ENCODE assay signal across 8 mouse cellular contexts in genomic region chr11:21091428-21092405, GRCm38 (mm10). TPM values are rescaled to one million over a fixed set of nuclear protein-coding genes. Genes with fewer than 3 reads are reported as not detected.
DNase-seq lines count a peak whose midpoint lies in the region; ATAC-seq lines count a peak whose summit lies in the region.

No protein-coding gene starts in this region.

- H3K4me2 ChIP-seq in forebrain, embryonic 15.5 days (replicated peaks), result peak overlapping the region; percentile 67

- peaks cover 20% of the 10 kb centered on the region for H3K4me1 ChIP-seq in forebrain, embryonic 15.5 days

- H3K9ac ChIP-seq in forebrain, embryonic 15.5 days (replicated peaks), result peak overlapping the region; percentile 95

- no peaks in the 10 kb centered on the region for H3K9me3 ChIP-seq in forebrain, embryonic 15.5 days

- intact Hi-C loops in heart, postnatal 25 days (cut with DNase I), result loop anchor here (1.0 to 5.0 kb wide), 6 partner anchors 56 to 349 kb away; partner anchors contain the start of gene Aftph

- H3K27ac ChIP-seq in forebrain, embryonic 15.5 days (replicated peaks), result peak overlapping the region; percentile 100

- peak; percentile 75 for DNase-seq in Muller cell, postnatal 12 days (ENCODE audit: inconsistent ontology term)
- peak; percentile 56 for DNase-seq in cerebellum, adult 11 months
- peak; percentile 53 for DNase-seq in heart, postnatal 25 days (ENCODE audit: low spot score)
- peak; percentile 68 to 69 for DNase-seq in layer of hippocampus, postnatal 14 days (ENCODE audit: low spot score in 2 of 2)
- DNase-seq in lung, postnatal 14 days, result peak; percentile 71
- peak; percentile 69 for DNase-seq in retina, embryonic 14.5 days (ENCODE audit: low spot score)
- peak; percentile 57 for DNase-seq in urinary bladder, postnatal 25 days (ENCODE audit: low spot score)

- H3K4me3 ChIP-seq in forebrain, embryonic 15.5 days, result peak overlapping the region; percentile 86

- under 1% methylated on average over 83 of the region's 99 CpGs for WGBS in forebrain, embryonic 15.5 days

- no peaks in the 10 kb centered on the region for H3K36me3 ChIP-seq in forebrain, embryonic 15.5 days

- no peaks in the 10 kb centered on the region for H3K27me3 ChIP-seq in forebrain, embryonic 15.5 days

- peak; percentile 77 for ATAC-seq in forebrain, embryonic 15.5 days (replicated peaks)

RNA-seq across cellular contexts. Expression of gene Peli1, which starts 0.6 kb away (rescaled TPM):
- polyA plus RNA-seq in forebrain, embryonic 15.5 days (2015; fragmentation: Nextera tagmentation; extraction: Ambion mirVana), result 118 and 121 TPM in 2 replicates
- 10 to 100 TPM; 12.4 to 16.0 TPM for total RNA-seq in heart, postnatal 25 days (2021)
- total RNA-seq in layer of hippocampus, postnatal 14 days (2021), result 10 to 100 TPM; 56.5 to 59.4 TPM

Comparison
In these comparisons a context has a peak if more than half of its experiments do, and no peak if none do; other contexts are left out.
1. Peak in every context shown above with its lines: DNase-seq, ATAC-seq, H3K4me3 ChIP-seq and H3K27ac ChIP-seq.